Mouse (Mus musculus) T-helper 1 cell (primary cell): Measurements from ENCODE around the gene Gm6904.
"Not testable (repeated sequence)": the region's sequence is repeated elsewhere in the genome, so short reads cannot be mapped to it uniquely, and the experiment has no call there.

Experiments
- in situ Hi-C: fragments of 300-600 bp; cut with MboI, MseI; formaldehyde crosslinking; loops from one replicate; pipeline ENCODE4 v1.15.1; 2025; ENCODE audit warnings: high pct_unique_total_duplicates

Gene Gm6904

DNA sequence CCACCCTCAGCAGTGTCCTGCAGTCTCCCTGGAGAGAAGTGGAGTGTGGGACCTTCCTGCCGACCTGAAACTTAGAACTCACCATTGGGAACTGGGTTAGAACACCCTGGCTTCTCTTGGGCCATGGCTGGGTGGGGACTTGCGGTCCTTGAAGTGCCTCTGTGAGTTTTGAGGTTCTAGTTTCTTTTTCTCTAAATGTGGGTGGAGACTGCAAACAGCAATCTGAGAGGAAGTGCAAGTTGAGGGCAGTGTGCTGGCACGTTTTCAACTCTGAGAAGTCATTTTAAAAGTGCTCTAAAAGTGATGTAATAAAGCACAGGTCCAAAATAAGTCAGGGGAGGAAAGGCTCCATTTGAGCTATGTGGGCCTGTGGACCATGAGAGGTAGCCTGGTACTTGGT is at the start of gene Gm6904:
Gm6904 (minus strand) TSS at position 161 of the 400 bp plus-strand sequence.
- in situ Hi-C loops: no loop called here

GRCm38 (mm10) chr14:59297391-59297790 is 37.4 kb upstream of the Gm6904 start, which contains the start of gene Phf11a:
Phf11a (minus strand) TSS chr14:59297522.
- in situ Hi-C loops: loop anchor here (5.0 kb wide), 1 partner anchor 45 kb away; the partner anchor contains the start of gene Phf11b

GRCm38 (mm10) chr14:59291769-59292168 is 31.8 kb upstream of the Gm6904 start:
- in situ Hi-C loops: not testable (repeated sequence)

GRCm38 (mm10) chr14:59274961-59275360 is 14.9 kb upstream of the Gm6904 start:
- in situ Hi-C loops: loop anchor here (5.0 kb wide), 1 partner anchor 42 kb away; no protein-coding TSS in a partner anchor

DNA sequence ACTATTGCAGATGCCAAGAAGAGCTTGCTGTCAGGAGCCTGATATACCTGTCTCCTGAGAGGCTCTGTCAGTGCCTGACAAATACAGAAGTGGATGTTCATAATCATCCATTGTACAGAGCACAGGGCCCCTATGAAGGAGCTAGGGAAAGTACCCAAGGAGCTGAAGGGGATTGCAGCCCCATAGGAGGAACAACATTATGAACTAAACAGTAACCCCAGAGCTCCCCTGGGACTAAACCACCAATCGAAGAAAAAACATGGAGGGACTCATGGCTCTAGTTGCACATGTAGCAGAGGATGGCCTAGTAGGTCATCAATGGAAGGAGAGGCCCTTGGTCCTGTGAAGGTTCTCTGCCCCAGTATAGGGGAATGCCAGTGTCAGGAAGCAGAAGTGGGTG is 4.2 kb downstream of the Gm6904 start:
- in situ Hi-C loops: not testable (repeated sequence)

DNA sequence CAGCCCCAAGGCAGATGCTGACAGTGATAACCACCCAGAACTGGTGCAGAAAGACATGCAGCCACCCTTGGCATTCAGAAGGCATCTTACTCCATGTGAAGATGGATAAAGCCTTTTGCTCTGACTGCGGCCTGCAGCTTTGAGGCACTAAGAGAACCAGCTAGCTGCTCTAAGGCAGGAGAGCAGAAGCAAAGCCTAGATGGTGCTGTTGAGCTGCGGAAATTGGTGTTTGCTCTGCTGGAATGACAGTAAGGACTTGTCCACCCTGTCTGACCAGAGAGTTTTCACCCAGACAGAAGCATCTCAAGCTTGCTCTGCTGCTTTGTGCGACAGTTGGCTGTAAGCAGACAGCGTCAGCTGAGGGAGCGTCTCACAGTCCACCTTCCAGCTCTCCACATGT is 9.7 kb downstream of the Gm6904 start:
- in situ Hi-C loops: loop anchor here (5.0 kb wide), 1 partner anchor 37 kb away; no protein-coding TSS in a partner anchor

DNA sequence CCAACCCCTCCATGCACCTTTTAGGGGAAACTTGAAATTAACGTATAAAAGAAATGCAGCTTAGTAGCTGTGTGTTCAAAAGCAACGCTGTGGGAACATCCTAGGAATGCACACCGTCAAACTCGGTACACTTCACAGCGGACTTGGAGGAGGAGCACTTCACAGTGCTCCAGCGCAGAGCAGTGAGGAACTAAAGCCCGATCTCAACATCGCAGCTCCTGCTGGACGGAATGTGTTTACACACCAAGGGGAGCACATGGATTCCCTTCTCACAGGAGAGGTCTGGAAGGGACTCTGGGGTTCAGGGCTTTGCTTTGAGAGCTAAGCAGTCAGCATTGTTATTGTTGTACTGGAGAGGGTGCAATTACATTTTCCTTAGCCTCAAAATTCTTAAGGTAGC is 26.4 kb downstream of the Gm6904 start:
- in situ Hi-C loops: no loop called here

- in situ Hi-C loops: no loop called here
Observed at GRCm38 (mm10) chr14:59232003-59232402, 28.0 kb downstream of the Gm6904 start.

- in situ Hi-C loops: no loop called here
Observed at GRCm38 (mm10) chr14:59230331-59230966, 29.6 kb downstream of the Gm6904 start.

GRCm38 (mm10) chr14:59229822-59230221 is 30.2 kb downstream of the Gm6904 start:
- in situ Hi-C loops: no loop called here

DNA sequence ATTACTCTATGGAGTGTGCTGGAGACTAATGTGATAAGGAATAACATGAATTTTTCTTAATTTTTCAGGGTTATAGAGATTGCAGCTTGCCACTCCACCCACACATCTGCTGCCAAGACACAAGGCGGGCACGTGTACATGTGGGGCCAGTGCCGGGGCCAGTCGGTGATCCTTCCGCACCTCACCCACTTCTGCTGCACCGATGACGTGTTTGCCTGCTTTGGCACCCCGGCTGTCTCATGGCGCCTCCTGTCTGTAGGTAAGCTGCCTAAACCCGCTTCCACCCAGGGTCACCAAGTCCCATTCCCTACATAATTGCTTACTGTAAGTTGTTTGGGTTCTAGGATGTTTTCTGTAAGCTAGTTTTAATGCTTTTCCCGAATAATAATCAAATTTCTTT is 33.8 kb downstream of the Gm6904 start:
- in situ Hi-C loops: no loop called here

GRCm38 (mm10) chr14:59219241-59219640 is 40.8 kb downstream of the Gm6904 start:
- in situ Hi-C loops: no loop called here

GRCm38 (mm10) chr14:59209816-59210215 is 50.2 kb downstream of the Gm6904 start:
- in situ Hi-C loops: no loop called here

- in situ Hi-C loops: no loop called here
Observed at GRCm38 (mm10) chr14:59209003-59209402, 51.0 kb downstream of the Gm6904 start.

DNA sequence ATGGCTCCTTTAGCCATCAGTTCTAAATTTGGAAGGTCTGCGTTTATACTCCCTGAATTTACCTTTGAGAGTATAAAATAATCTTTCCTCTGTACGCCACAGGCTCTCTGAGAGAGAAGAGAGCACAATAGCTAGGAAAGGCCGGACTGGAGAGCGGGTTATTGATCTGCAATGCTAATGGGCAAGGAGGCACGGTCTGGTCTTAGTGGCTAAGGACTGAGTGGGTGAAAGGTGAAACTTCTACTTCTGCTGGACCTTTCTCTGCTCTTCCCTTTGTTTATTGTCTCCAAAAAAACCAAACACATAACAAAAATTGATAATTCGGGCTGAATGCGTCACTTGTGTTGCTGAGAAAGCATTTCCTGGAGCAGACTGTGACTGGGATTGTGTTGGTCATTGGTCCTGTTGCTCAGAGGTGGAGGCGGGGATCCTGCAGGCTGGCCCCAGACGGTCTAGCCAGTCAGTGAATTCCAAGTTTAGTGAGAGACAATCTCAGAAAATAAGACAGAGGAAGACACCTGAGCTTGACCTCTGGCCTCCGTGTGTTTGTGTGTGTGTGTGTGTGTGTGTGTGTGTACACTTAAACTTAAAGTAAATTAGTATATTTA is 53.9 kb downstream of the Gm6904 start:
- in situ Hi-C loops: no loop called here

GRCm38 (mm10) chr14:59205461-59205860 is 54.6 kb downstream of the Gm6904 start:
- in situ Hi-C loops: no loop called here

DNA sequence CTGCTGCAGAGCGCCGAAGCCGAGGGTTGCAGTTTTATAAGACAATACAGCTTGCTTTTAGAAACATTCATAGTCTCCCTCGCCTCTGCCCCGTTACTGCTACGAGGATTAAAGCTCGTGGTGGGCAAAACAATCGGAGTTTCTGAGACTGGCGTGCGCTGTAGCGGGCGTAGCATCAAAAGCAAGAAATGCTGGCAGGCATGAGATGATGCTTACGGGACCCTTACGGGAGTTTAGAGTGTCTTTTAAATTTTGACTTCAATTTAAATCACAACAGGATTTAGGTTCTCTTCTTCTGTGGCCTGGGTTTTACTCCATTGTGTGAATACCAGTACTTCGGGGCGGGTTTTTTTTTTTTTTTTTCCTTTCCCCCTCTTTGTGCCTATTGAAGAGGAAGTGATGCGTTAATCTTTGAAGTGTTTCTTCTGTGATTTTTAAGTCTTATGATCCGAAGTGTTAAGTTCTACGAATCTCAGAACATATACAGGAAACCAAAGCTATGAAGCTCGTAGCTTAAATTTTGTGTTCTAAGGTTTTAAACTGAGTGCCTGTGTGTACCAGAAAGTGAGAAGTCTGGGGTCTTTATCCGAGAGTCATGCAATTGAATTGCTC is 58.3 kb downstream of the Gm6904 start:
- in situ Hi-C loops: no loop called here

DNA sequence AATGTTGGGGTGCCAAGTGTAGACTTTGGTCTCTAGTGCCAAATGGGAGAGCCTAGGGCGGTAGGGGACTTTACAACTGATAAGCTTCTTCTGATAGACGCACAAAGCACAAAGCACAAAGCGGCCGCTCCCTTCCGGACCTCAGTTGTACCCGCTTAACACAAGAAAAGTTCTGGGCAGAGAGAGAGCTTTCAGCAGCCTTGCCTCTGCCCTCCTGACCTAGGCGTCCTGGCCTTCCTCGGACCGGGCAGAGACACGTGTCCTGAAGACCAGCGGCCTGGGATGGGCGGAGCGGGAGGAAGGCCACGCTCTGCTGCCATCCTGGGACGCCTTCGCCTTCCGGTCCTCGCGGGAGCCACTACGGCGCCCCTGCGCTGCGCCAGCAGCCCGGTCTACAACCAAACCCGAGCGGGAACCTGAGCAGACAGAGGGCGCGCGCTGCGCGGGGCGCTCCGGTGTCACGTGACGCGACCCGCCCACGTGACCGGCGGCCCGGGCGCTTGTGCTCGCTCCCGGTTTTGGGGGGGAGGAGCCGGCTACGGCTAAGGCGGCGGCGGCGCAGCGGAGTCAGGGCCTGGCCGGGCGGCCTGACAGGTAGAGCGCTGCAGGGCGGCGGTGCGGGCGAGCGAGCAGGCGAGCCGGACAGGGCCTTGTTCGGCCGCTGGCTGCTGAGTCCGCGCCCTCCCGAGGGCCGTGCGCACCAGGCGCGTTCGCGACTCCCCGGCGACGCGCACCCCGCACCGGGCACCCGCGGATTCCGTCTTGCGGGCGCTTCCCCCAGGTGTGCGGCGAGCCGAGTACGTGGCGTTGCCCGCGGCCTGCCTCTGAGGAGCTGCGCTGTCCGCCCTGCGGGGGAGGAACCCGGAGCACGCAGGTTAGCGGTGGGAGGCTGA is 59.1 kb downstream of the Gm6904 start, which contains the start of gene Rcbtb1:
Rcbtb1 (plus strand) TSS at position 499 of the 893 bp plus-strand sequence.
- in situ Hi-C loops: no loop called here
